Mouse (Mus musculus) E14TG2a.4 (cell line): ENCODE data around the gene Bcat2.
A peak's percentile ranks its signal among the peaks of the same experiment; 100 is the strongest.

Experiments
- H3K27me3 ChIP-seq: 2 replicates; pipeline ENCODE4 v1.6.1; 2014; ENCODE audit warnings: low read length, control low read depth; ENCODE audit not compliant: insufficient read depth
- H3K36me3 ChIP-seq: 2 replicates; pipeline ENCODE4 v1.6.1; 2014; ENCODE audit warnings: low read length, control low read depth; ENCODE audit not compliant: insufficient read depth
- H3K4me1 ChIP-seq: replicated peaks from 2 replicates; pipeline ENCODE4 v1.6.1; 2014; ENCODE audit warnings: low read depth, low read length, control low read depth
- H3K4me3 ChIP-seq: replicated peaks from 2 replicates; pipeline ENCODE4 v1.5.1; 2014; ENCODE audit warnings: mild to moderate bottlenecking, low read length
- H3K9me3 ChIP-seq: 2 replicates; pipeline ENCODE4 v1.6.1; 2014; ENCODE audit warnings: low read length, control low read depth
- CTCF ChIP-seq: conservative IDR thresholded peaks from 2 replicates; pipeline ENCODE4 v1.5.1; 2014; ENCODE audit warnings: low read length
- NANOG ChIP-seq: IDR thresholded peaks from 2 replicates; pipeline ENCODE4 v1.6.1; 2014; ENCODE audit warnings: borderline replicate concordance, low read length, mixed read lengths
- POU5F1 ChIP-seq: IDR thresholded peaks from 2 replicates; pipeline ENCODE4 v1.6.1; 2014; ENCODE audit warnings: low read length, borderline replicate concordance

Bcat2 gene

GRCm38 (mm10) chr7:45555787-45556186, 14.2 kb upstream of the Bcat2 start:
- H3K27me3 ChIP-seq = no peaks in the 10 kb centered on the region
- H3K36me3 ChIP-seq = peaks cover 25% of the 10 kb centered on the region
- peaks cover 67% of the 10 kb centered on the region for H3K4me1 ChIP-seq
- no peaks in the 10 kb centered on the region for H3K9me3 ChIP-seq
- TF ChIP-seq NANOG (no peak), CTCF (peak; percentile 77), POU5F1 (no peak)
- H3K4me3 ChIP-seq = peak overlapping the region; percentile 74

- Histone ChIP-seq H3K36me3 (peaks cover 48% of the 10 kb centered on the region), H3K4me3 (peak overlapping the region; percentile 75), H3K9me3 (no peaks in the 10 kb centered on the region), H3K27me3 (no peaks in the 10 kb centered on the region), H3K4me1 (peaks cover 70% of the 10 kb centered on the region)
- no peak for TF ChIP-seq POU5F1
- no peak for TF ChIP-seq NANOG
- no peak for TF ChIP-seq CTCF
Observed at GRCm38 (mm10) chr7:45558907-45559306, 11.0 kb upstream of the Bcat2 start.

- TF ChIP-seq POU5F1 (no peak), NANOG (no peak), CTCF (no peak)
- peak overlapping the region; percentile 75 for H3K4me3 ChIP-seq
- H3K9me3 ChIP-seq = no peaks in the 10 kb centered on the region
- peaks cover 54% of the 10 kb centered on the region for H3K36me3 ChIP-seq
- H3K4me1 ChIP-seq = peaks cover 70% of the 10 kb centered on the region
- H3K27me3 ChIP-seq = no peaks in the 10 kb centered on the region
Observed at GRCm38 (mm10) chr7:45560241-45560640, 9.7 kb upstream of the Bcat2 start.

- H3K27me3 ChIP-seq = no peaks in the 10 kb centered on the region
- no peaks in the 10 kb centered on the region for H3K9me3 ChIP-seq
- H3K4me3 ChIP-seq = peak overlapping the region; percentile 75
- TF ChIP-seq CTCF (peak; percentile 75), NANOG (no peak), POU5F1 (no peak)
- H3K36me3 ChIP-seq = peaks cover 60% of the 10 kb centered on the region
- H3K4me1 ChIP-seq = peaks cover 72% of the 10 kb centered on the region
Observed at GRCm38 (mm10) chr7:45560843-45561623, 8.9 kb upstream of the Bcat2 start.

- Histone ChIP-seq H3K4me3 (peak overlapping the region; percentile 75), H3K4me1 (peaks cover 72% of the 10 kb centered on the region), H3K9me3 (no peaks in the 10 kb centered on the region), H3K27me3 (no peaks in the 10 kb centered on the region), H3K36me3 (peaks cover 62% of the 10 kb centered on the region)
- no peak for TF ChIP-seq NANOG
- TF ChIP-seq POU5F1 = no peak
- TF ChIP-seq CTCF = no peak
Observed at GRCm38 (mm10) chr7:45561624-45562520, 8.1 kb upstream of the Bcat2 start.

- Histone ChIP-seq H3K4me3 (peak overlapping the region; percentile 70), H3K4me1 (peaks cover 79% of the 10 kb centered on the region), H3K9me3 (no peaks in the 10 kb centered on the region), H3K36me3 (peaks cover 55% of the 10 kb centered on the region), H3K27me3 (no peaks in the 10 kb centered on the region)
- TF ChIP-seq NANOG (no peak), CTCF (no peak), POU5F1 (no peak)
Observed at GRCm38 (mm10) chr7:45564811-45565210, 5.1 kb upstream of the Bcat2 start.

GRCm38 (mm10) chr7:45565446-45565845, 4.5 kb upstream of the Bcat2 start:
- Histone ChIP-seq H3K9me3 (no peaks in the 10 kb centered on the region), H3K36me3 (peaks cover 51% of the 10 kb centered on the region), H3K4me1 (peaks cover 78% of the 10 kb centered on the region), H3K27me3 (no peaks in the 10 kb centered on the region), H3K4me3 (peak overlapping the region; percentile 70)
- no peak for TF ChIP-seq POU5F1
- TF ChIP-seq CTCF = no peak
- no peak for TF ChIP-seq NANOG

GRCm38 (mm10) chr7:45567112-45567779, 2.7 kb upstream of the Bcat2 start:
- TF ChIP-seq POU5F1 = no peak
- no peak for TF ChIP-seq NANOG
- no peak for TF ChIP-seq CTCF
- Histone ChIP-seq H3K4me1 (peaks cover 78% of the 10 kb centered on the region), H3K9me3 (no peaks in the 10 kb centered on the region), H3K36me3 (peaks cover 34% of the 10 kb centered on the region), H3K4me3 (peak overlapping the region; percentile 70), H3K27me3 (no peaks in the 10 kb centered on the region)
